Mouse (Mus musculus) limb, embryonic 14.5 days (tissue): ENCODE results near the gene Mfap5. TPM values are rescaled to one million over a fixed set of nuclear protein-coding genes. Genes with fewer than 3 reads are reported as not detected.

Experiments used
- ATAC-seq: fragments of 200-750 bp; cut with Nextera tagmentation; 2 replicates; pipeline ENCODE4 v1.8.0; 2017; ENCODE audit warnings: low read depth, moderate number of reproducible peaks, moderate TSS enrichment; ENCODE audit not compliant: low FRiP score
- DNase-seq: peaks from one replicate; pipeline ENCODE4 v3.0.0-alpha.2; 2015; ENCODE audit warnings: low spot score
- H3K27ac ChIP-seq: fragments of 300-500 bp; sonication (generic); replicated peaks from 2 replicates; pipeline ENCODE4 v1.5.1; 2014; ENCODE audit warnings: low read depth, mild to moderate bottlenecking, low read length, moderate library complexity, mixed read lengths
- H3K27me3 ChIP-seq: fragments of 300-500 bp; sonication (generic); 2 replicates; pipeline ENCODE4 v1.6.1; 2014; ENCODE audit warnings: low read length, mixed read lengths; ENCODE audit not compliant: control insufficient read depth, insufficient read depth
- H3K36me3 ChIP-seq: fragments of 300-500 bp; sonication (generic); 2 replicates; pipeline ENCODE4 v1.6.1; 2014; ENCODE audit warnings: mild to moderate bottlenecking, low read length, moderate library complexity, mixed read lengths; ENCODE audit not compliant: control insufficient read depth, insufficient read depth
- H3K4me1 ChIP-seq: fragments of 300-500 bp; sonication (generic); 2 replicates; pipeline ENCODE4 v1.6.1; 2014; ENCODE audit warnings: antibody characterized with exemption, low read length, mixed read lengths; ENCODE audit not compliant: control insufficient read depth, insufficient read depth
- H3K4me2 ChIP-seq: fragments of 300-500 bp; sonication (generic); replicated peaks from 2 replicates; pipeline ENCODE4 v1.6.1; 2014; ENCODE audit warnings: low read depth, mild to moderate bottlenecking, low read length, moderate library complexity; ENCODE audit not compliant: severe bottlenecking
- H3K4me3 ChIP-seq: fragments of 300-500 bp; sonication (generic); replicated peaks from 2 replicates; pipeline ENCODE4 v1.5.1; 2014; ENCODE audit warnings: low read length
- H3K9ac ChIP-seq: fragments of 300-500 bp; sonication (generic); 2 replicates; pipeline ENCODE4 v1.6.1; 2014; ENCODE audit warnings: mild to moderate bottlenecking, low read depth, low read length, moderate library complexity; ENCODE audit not compliant: severe bottlenecking
- H3K9me3 ChIP-seq: fragments of 300-500 bp; sonication (generic); 2 replicates; pipeline ENCODE4 v1.6.1; 2016; ENCODE audit warnings: low read length; ENCODE audit not compliant: control insufficient read depth
- POLR2A ChIP-seq: fragments of 200-500 bp; IDR thresholded peaks from 2 replicates; pipeline ENCODE4 v1.8.0; 2012; ENCODE audit warnings: inconsistent platforms, mild to moderate bottlenecking, moderate library complexity, borderline replicate concordance; ENCODE audit not compliant: insufficient read depth, insufficient read length; ENCODE audit errors: extremely low read depth
- WGBS: fragments of 180-500 bp; shearing (Covaris S2); extraction: QIAGEN DNeasy Blood & Tissue Kit; methylation state at CpG from one replicate; pipeline ENCODE4 v1.1.7; 2014; 5-methylcytosine and 5-hydroxymethylcytosine counted together
- polyA plus RNA-seq, 2 experiments: library from polyadenylated mRNA; depleted of rRNA in 1 of 2; stranded (reverse) in 1 of 2; unstranded in 1 of 2; fragments of >200 nt; fragmentation: Nextera tagmentation in 1 of 2; extraction: Ambion mirVana in 1 of 2; gene quantifications; 2 replicates each; pipeline versions ENCODE4 v1.2.1 to v1.2.3; 2012 to 2014

Mfap5 gene
- polyA plus RNA-seq, 2 experiments = 33.5 to 47.3 TPM

GRCm38 (mm10) chr6:122478062-122478461, 27.6 kb upstream of the Mfap5 start:
- DNase-seq (no peak), ATAC-seq (no peak)
- H3K27me3 ChIP-seq = no peaks in the 10 kb centered on the region
- H3K4me2 ChIP-seq = no peak overlapping the region
- WGBS = 71% methylated on average over 3 of the region's 3 CpGs
- no peak overlapping the region for H3K9ac ChIP-seq
- H3K4me1 ChIP-seq = no peaks in the 10 kb centered on the region
- no peak overlapping the region for H3K4me3 ChIP-seq
- no peak overlapping the region for H3K27ac ChIP-seq
- H3K9me3 ChIP-seq = no peaks in the 10 kb centered on the region
- TF ChIP-seq POLR2A = no peak
- H3K36me3 ChIP-seq = no peaks in the 10 kb centered on the region

GRCm38 (mm10) chr6:122485401-122486296, 20.0 kb upstream of the Mfap5 start:
- Histone ChIP-seq H3K4me1 (peaks cover 5% of the 10 kb centered on the region; the same call in 1 of the 2 replicates), H3K36me3 (no peaks in the 10 kb centered on the region), H3K9me3 (no peaks in the 10 kb centered on the region), H3K27ac (peak overlapping the region; percentile 74), H3K4me2 (peak overlapping the region; percentile 62), H3K27me3 (no peaks in the 10 kb centered on the region), H3K9ac (peak overlapping the region; percentile 74), H3K4me3 (peak overlapping the region; percentile 74)
- TF ChIP-seq POLR2A = no peak
- ATAC-seq (peak; percentile 77), DNase-seq (peak; percentile 12)
- 2% methylated on average over 44 of the region's 91 CpGs for WGBS

- peak; percentile 89 for ATAC-seq
- no peaks in the 10 kb centered on the region for H3K36me3 ChIP-seq
- peaks cover 10% of the 10 kb centered on the region for H3K4me1 ChIP-seq
- H3K27ac ChIP-seq = peak overlapping the region; percentile 74
- peak overlapping the region; percentile 62 for H3K4me2 ChIP-seq
- peak; percentile 72 for DNase-seq
- no peak for TF ChIP-seq POLR2A
- no peaks in the 10 kb centered on the region for H3K27me3 ChIP-seq
- peak overlapping the region; percentile 74 for H3K4me3 ChIP-seq
- peak overlapping the region; percentile 74 for H3K9ac ChIP-seq
- WGBS = 1% methylated on average over 60 of the region's 111 CpGs
- no peaks in the 10 kb centered on the region for H3K9me3 ChIP-seq
Measured at GRCm38 (mm10) chr6:122486297-122487117, 19.1 kb upstream of the Mfap5 start.

- WGBS = 28% methylated on average over 15 of the region's 15 CpGs
- Histone ChIP-seq H3K9me3 (no peaks in the 10 kb centered on the region), H3K27me3 (no peaks in the 10 kb centered on the region), H3K4me2 (peak overlapping the region; percentile 64), H3K36me3 (no peaks in the 10 kb centered on the region), H3K4me3 (peak overlapping the region; percentile 36), H3K4me1 (peaks cover 20% of the 10 kb centered on the region), H3K27ac (peak overlapping the region; percentile 78), H3K9ac (peak overlapping the region; percentile 67)
- no peak for TF ChIP-seq POLR2A
- DNase-seq (no peak), ATAC-seq (no peak)
Measured at GRCm38 (mm10) chr6:122490929-122491512, 14.6 kb upstream of the Mfap5 start.

- TF ChIP-seq POLR2A = peak; percentile 82; the same call in 1 of the 2 replicates
- DNase-seq = peak; percentile 92
- Histone ChIP-seq H3K9ac (peak overlapping the region; percentile 67), H3K27me3 (no peaks in the 10 kb centered on the region), H3K4me3 (peak overlapping the region; percentile 36), H3K27ac (peak overlapping the region; percentile 78), H3K4me1 (peaks cover 25% of the 10 kb centered on the region), H3K9me3 (no peaks in the 10 kb centered on the region), H3K36me3 (no peaks in the 10 kb centered on the region), H3K4me2 (peak overlapping the region; percentile 64)
- under 1% methylated on average over 16 of the region's 16 CpGs for WGBS
- peak; percentile 90 for ATAC-seq
Measured at GRCm38 (mm10) chr6:122491557-122491956, 14.1 kb upstream of the Mfap5 start.
